Mouse (Mus musculus) forebrain, embryonic 16.5 days (tissue): Measurements from ENCODE around the gene Fam110a. TPM values are rescaled to one million over a fixed set of nuclear protein-coding genes. Genes with fewer than 3 reads are reported as not detected.

ENCODE experiments used
- ATAC-seq: fragments of 200-750 bp; cut with Nextera tagmentation; 2 replicates; pipeline ENCODE4 v1.8.0; 2017; ENCODE audit warnings: mild to moderate bottlenecking, moderate library complexity
- H3K27ac ChIP-seq: fragments of 300-500 bp; sonication (generic); 2 replicates; pipeline ENCODE4 v1.5.1; 2014; ENCODE audit warnings: low read length, control low read depth
- H3K27me3 ChIP-seq: fragments of 300-500 bp; sonication (generic); replicated peaks from 2 replicates; pipeline ENCODE4 v1.6.1; 2014; ENCODE audit warnings: low read length; ENCODE audit not compliant: control insufficient read depth, insufficient read depth
- H3K36me3 ChIP-seq: fragments of 300-500 bp; sonication (generic); 2 replicates; pipeline ENCODE4 v1.6.1; 2014; ENCODE audit not compliant: control insufficient read depth, insufficient read depth
- H3K4me1 ChIP-seq: fragments of 300-500 bp; sonication (generic); replicated peaks from 2 replicates; pipeline ENCODE4 v1.6.1; 2014; ENCODE audit warnings: low read length; ENCODE audit not compliant: control insufficient read depth, insufficient read depth
- H3K4me2 ChIP-seq: fragments of 300-500 bp; sonication (generic); 2 replicates; pipeline ENCODE4 v1.6.1; 2014; ENCODE audit warnings: mild to moderate bottlenecking, low read length, control low read depth
- H3K4me3 ChIP-seq: fragments of 300-500 bp; sonication (generic); replicated peaks from 2 replicates; pipeline ENCODE4 v1.5.1; 2014; ENCODE audit warnings: mild to moderate bottlenecking, low read length, control low read depth
- H3K9ac ChIP-seq: fragments of 300-500 bp; sonication (generic); replicated peaks from 2 replicates; pipeline ENCODE4 v1.6.1; 2014; ENCODE audit warnings: low read depth, low read length, control low read depth
- H3K9me3 ChIP-seq: fragments of 300-500 bp; sonication (generic); 2 replicates; pipeline ENCODE4 v1.6.1; 2016; ENCODE audit warnings: low read length; ENCODE audit not compliant: control insufficient read depth
- WGBS: fragments of 180-500 bp; shearing (Covaris S2); extraction: QIAGEN DNeasy Blood & Tissue Kit; methylation state at CpG from one replicate; pipeline ENCODE4 v1.1.7; 2014; 5-methylcytosine and 5-hydroxymethylcytosine counted together
- polyA plus RNA-seq: library from polyadenylated mRNA; unstranded; fragments of >200 nt; fragmentation: Nextera tagmentation; extraction: Ambion mirVana; gene quantifications from 2 replicates; pipeline ENCODE4 v1.2.1, GENCODE M21; 2015

Gene Fam110a
- polyA plus RNA-seq, 1 experiment from 2014 or later, result 69.2 TPM

GRCm38 (mm10) chr2:151988978-151989377 is 9.0 kb upstream of the Fam110a start:
- 66% methylated on average over 2 of the region's 2 CpGs for WGBS
- H3K4me1 ChIP-seq, result peaks cover 4% of the 10 kb centered on the region; the same call in 1 of the 2 replicates

GRCm38 (mm10) chr2:151986958-151987357 is 6.9 kb upstream of the Fam110a start:
- Histone ChIP-seq H3K4me2 (no peak overlapping the region), H3K4me3 (no peak overlapping the region), H3K4me1 (peaks cover 4% of the 10 kb centered on the region; the same call in 1 of the 2 replicates), H3K9me3 (no peaks in the 10 kb centered on the region), H3K36me3 (no peaks in the 10 kb centered on the region), H3K27ac (no peak overlapping the region), H3K27me3 (no peaks in the 10 kb centered on the region), H3K9ac (no peak overlapping the region)
- no peak for ATAC-seq
- WGBS, result 82% methylated on average over 8 of the region's 8 CpGs

More at GRCm38 (mm10) chr2:151988978-151989377, 9.0 kb upstream of the Fam110a start:
- no peak overlapping the region for H3K4me2 ChIP-seq
- no peaks in the 10 kb centered on the region for H3K9me3 ChIP-seq
- H3K4me3 ChIP-seq, result no peak overlapping the region
- no peaks in the 10 kb centered on the region for H3K27me3 ChIP-seq
- ATAC-seq, result no peak
- H3K9ac ChIP-seq, result no peak overlapping the region
- H3K27ac ChIP-seq, result no peak overlapping the region
- H3K36me3 ChIP-seq, result no peaks in the 10 kb centered on the region

- no peaks in the 10 kb centered on the region for H3K36me3 ChIP-seq
- no peak overlapping the region for H3K9ac ChIP-seq
- no peak overlapping the region for H3K4me2 ChIP-seq
- H3K27me3 ChIP-seq, result no peaks in the 10 kb centered on the region
- no peak overlapping the region for H3K27ac ChIP-seq
- H3K4me1 ChIP-seq, result no peaks in the 10 kb centered on the region
- H3K4me3 ChIP-seq, result no peak overlapping the region
- 79% methylated on average over 7 of the region's 7 CpGs for WGBS
- no peak for ATAC-seq
- H3K9me3 ChIP-seq, result no peaks in the 10 kb centered on the region
Measured at GRCm38 (mm10) chr2:151985426-151986172, 5.6 kb upstream of the Fam110a start.

GRCm38 (mm10) chr2:151984019-151984418 is 4.0 kb upstream of the Fam110a start:
- Histone ChIP-seq H3K36me3 (no peaks in the 10 kb centered on the region), H3K4me1 (peaks cover 11% of the 10 kb centered on the region), H3K9me3 (no peaks in the 10 kb centered on the region), H3K9ac (no peak overlapping the region), H3K27me3 (no peaks in the 10 kb centered on the region), H3K27ac (no peak overlapping the region), H3K4me3 (no peak overlapping the region), H3K4me2 (no peak overlapping the region)
- WGBS, result 57% methylated on average over 9 of the region's 9 CpGs
- no peak for ATAC-seq

- Histone ChIP-seq H3K4me2 (no peak overlapping the region), H3K27me3 (no peaks in the 10 kb centered on the region), H3K9ac (no peak overlapping the region), H3K9me3 (no peaks in the 10 kb centered on the region), H3K4me3 (no peak overlapping the region), H3K27ac (no peak overlapping the region), H3K36me3 (no peaks in the 10 kb centered on the region), H3K4me1 (peaks cover 23% of the 10 kb centered on the region)
- no peak for ATAC-seq
Measured at GRCm38 (mm10) chr2:151982476-151982875, 2.5 kb upstream of the Fam110a start.

- Histone ChIP-seq H3K4me1 (peaks cover 23% of the 10 kb centered on the region), H3K9ac (no peak overlapping the region), H3K9me3 (no peaks in the 10 kb centered on the region), H3K4me2 (no peak overlapping the region), H3K36me3 (no peaks in the 10 kb centered on the region), H3K4me3 (no peak overlapping the region), H3K27ac (no peak overlapping the region), H3K27me3 (no peaks in the 10 kb centered on the region)
- 86% methylated on average over 6 of the region's 6 CpGs for WGBS
- ATAC-seq, result no peak
Measured at GRCm38 (mm10) chr2:151981268-151981667, 1.2 kb upstream of the Fam110a start.

- H3K4me1 ChIP-seq, result peaks cover 23% of the 10 kb centered on the region
- H3K9ac ChIP-seq, result peak overlapping the region; percentile 87
- peak overlapping the region; percentile 86 for H3K4me2 ChIP-seq
- H3K27ac ChIP-seq, result peak overlapping the region; percentile 68
- peak overlapping the region; percentile 89 for H3K4me3 ChIP-seq
- no peaks in the 10 kb centered on the region for H3K27me3 ChIP-seq
- H3K36me3 ChIP-seq, result no peaks in the 10 kb centered on the region
- H3K9me3 ChIP-seq, result no peaks in the 10 kb centered on the region
- 26% methylated on average over 3 of the region's 3 CpGs for WGBS
- no peak; the same call in 1 of the 2 replicates for ATAC-seq
Measured at GRCm38 (mm10) chr2:151980355-151980693, 305 bp upstream of the Fam110a start.

GRCm38 (mm10) chr2:151978494-151978893 is 1.5 kb downstream of the Fam110a start:
- 65% methylated on average over 6 of the region's 6 CpGs for WGBS
- Histone ChIP-seq H3K9me3 (no peaks in the 10 kb centered on the region), H3K4me1 (peaks cover 29% of the 10 kb centered on the region), H3K4me3 (no peak overlapping the region), H3K36me3 (no peaks in the 10 kb centered on the region), H3K9ac (no peak overlapping the region), H3K27me3 (no peaks in the 10 kb centered on the region), H3K27ac (no peak overlapping the region), H3K4me2 (peak overlapping the region; percentile 86)
- no peak for ATAC-seq

- Histone ChIP-seq H3K27me3 (no peaks in the 10 kb centered on the region), H3K9me3 (no peaks in the 10 kb centered on the region), H3K36me3 (no peaks in the 10 kb centered on the region), H3K9ac (no peak overlapping the region), H3K27ac (no peak overlapping the region), H3K4me1 (peaks cover 35% of the 10 kb centered on the region), H3K4me3 (no peak overlapping the region), H3K4me2 (no peak overlapping the region)
- ATAC-seq, result no peak
- 84% methylated on average over 4 of the region's 4 CpGs for WGBS
Measured at GRCm38 (mm10) chr2:151977689-151978440, 2.2 kb downstream of the Fam110a start.
